Mouse (Mus musculus): ENCODE results near the gene Ankrd11. TPM values are rescaled to one million over a fixed set of nuclear protein-coding genes. Genes with fewer than 3 reads are reported as not detected.

Ankrd11 gene
- polyA plus RNA-seq, 2 experiments: 65.3 to 83.7 TPM

GRCm38 (mm10) chr8:122928631-122929224 is 113.3 kb downstream of the Ankrd11 start:
- TF ChIP-seq POLR2A (IDR thresholded peaks at IDR 0.05; ENCODE audit: borderline replicate concordance, extremely low read depth, insufficient read depth, insufficient read length): no peak
- DNase-seq (ENCODE audit: low spot score) (no peak), ATAC-seq (ENCODE audit: low FRiP score, low read depth) (no peak)
- H3K36me3 ChIP-seq (ENCODE audit: control insufficient read depth, insufficient read depth, low read length): no peaks in the 10 kb centered on the region
- no peak overlapping the region for H3K4me3 ChIP-seq (replicated peaks; ENCODE audit: low read length)
- H3K27ac ChIP-seq (replicated peaks; ENCODE audit: low read depth, low read length): no peak overlapping the region
- no peak overlapping the region for H3K4me2 ChIP-seq (replicated peaks; ENCODE audit: low read depth, low read length, severe bottlenecking)
- 84% methylated on average over 7 of the region's 7 CpGs for WGBS
- H3K4me1 ChIP-seq (ENCODE audit: control insufficient read depth, insufficient read depth, low read length): peaks cover 7% of the 10 kb centered on the region; the same call in 1 of the 2 replicates
- no peak overlapping the region for H3K9ac ChIP-seq (ENCODE audit: low read depth, low read length, severe bottlenecking)
- no peaks in the 10 kb centered on the region for H3K27me3 ChIP-seq (ENCODE audit: control insufficient read depth, insufficient read depth, low read length)
- H3K9me3 ChIP-seq (ENCODE audit: control insufficient read depth, low read length): no peaks in the 10 kb centered on the region

DNA sequence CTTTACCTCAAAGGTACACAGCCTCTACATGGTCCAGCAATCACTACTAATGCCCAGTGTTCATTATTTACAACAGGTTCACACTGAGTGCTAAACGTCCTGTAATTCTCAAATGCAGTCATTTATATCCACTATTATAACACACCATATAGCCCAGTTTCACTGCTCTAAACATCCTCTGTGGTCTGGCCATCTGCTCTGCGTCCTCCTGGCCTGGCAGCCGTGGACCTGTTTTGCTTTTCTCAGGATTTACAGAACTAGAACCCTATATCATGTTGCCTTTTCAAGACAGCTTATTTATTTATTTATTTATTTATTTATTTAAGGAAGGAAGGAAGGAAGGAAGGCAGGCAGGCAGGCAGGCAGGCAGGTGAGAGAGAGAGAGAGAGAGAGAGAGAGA is 114.2 kb downstream of the Ankrd11 start:
- H3K9me3 ChIP-seq (ENCODE audit: control insufficient read depth, low read length): no peaks in the 10 kb centered on the region
- no peak overlapping the region for H3K4me2 ChIP-seq (replicated peaks; ENCODE audit: low read depth, low read length, severe bottlenecking)
- H3K36me3 ChIP-seq (ENCODE audit: control insufficient read depth, insufficient read depth, low read length): no peaks in the 10 kb centered on the region
- DNase-seq (ENCODE audit: low spot score) (no peak), ATAC-seq (ENCODE audit: low FRiP score, low read depth) (no peak)
- WGBS: 78% methylated on average over 3 of the region's 3 CpGs
- peaks cover 12% of the 10 kb centered on the region for H3K4me1 ChIP-seq (ENCODE audit: control insufficient read depth, insufficient read depth, low read length)
- H3K27me3 ChIP-seq (ENCODE audit: control insufficient read depth, insufficient read depth, low read length): no peaks in the 10 kb centered on the region
- H3K9ac ChIP-seq (ENCODE audit: low read depth, low read length, severe bottlenecking): no peak overlapping the region
- no peak overlapping the region for H3K27ac ChIP-seq (replicated peaks; ENCODE audit: low read depth, low read length)
- TF ChIP-seq POLR2A (IDR thresholded peaks at IDR 0.05; ENCODE audit: borderline replicate concordance, extremely low read depth, insufficient read depth, insufficient read length): no peak
- H3K4me3 ChIP-seq (replicated peaks; ENCODE audit: low read length): no peak overlapping the region

DNA sequence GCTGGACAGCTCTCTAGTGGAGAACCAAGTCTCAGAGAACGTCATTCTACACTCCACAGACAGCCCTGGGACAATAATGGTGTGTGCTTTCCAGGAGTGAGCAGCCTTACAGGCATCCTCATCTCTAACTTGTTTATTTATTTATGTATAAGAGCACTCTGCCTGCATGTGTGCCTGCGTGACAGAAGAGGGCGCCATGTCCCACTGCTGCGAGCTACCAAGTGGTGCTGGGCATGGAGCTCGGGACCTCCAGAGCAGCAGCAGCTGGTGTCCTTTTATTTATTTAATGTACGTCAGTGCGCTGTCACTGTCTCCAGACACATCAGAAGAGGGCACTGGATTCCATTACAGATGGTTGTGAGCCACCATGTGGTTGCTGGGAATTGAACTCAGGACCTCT is 115.3 kb downstream of the Ankrd11 start:
- DNase-seq (ENCODE audit: low spot score): no peak
- Histone ChIP-seq H3K9ac (ENCODE audit: low read depth, low read length, severe bottlenecking) (no peak overlapping the region), H3K9me3 (ENCODE audit: control insufficient read depth, low read length) (no peaks in the 10 kb centered on the region), H3K27ac (replicated peaks; ENCODE audit: low read depth, low read length) (no peak overlapping the region), H3K4me1 (ENCODE audit: control insufficient read depth, insufficient read depth, low read length) (peaks cover 12% of the 10 kb centered on the region), H3K4me2 (replicated peaks; ENCODE audit: low read depth, low read length, severe bottlenecking) (no peak overlapping the region), H3K36me3 (ENCODE audit: control insufficient read depth, insufficient read depth, low read length) (no peaks in the 10 kb centered on the region), H3K4me3 (replicated peaks; ENCODE audit: low read length) (no peak overlapping the region), H3K27me3 (ENCODE audit: control insufficient read depth, insufficient read depth, low read length) (no peaks in the 10 kb centered on the region)
- 79% methylated on average over 7 of the region's 7 CpGs for WGBS
- no peak for ATAC-seq (ENCODE audit: low FRiP score, low read depth)
- no peak for TF ChIP-seq POLR2A (IDR thresholded peaks at IDR 0.05; ENCODE audit: borderline replicate concordance, extremely low read depth, insufficient read depth, insufficient read length)

DNA sequence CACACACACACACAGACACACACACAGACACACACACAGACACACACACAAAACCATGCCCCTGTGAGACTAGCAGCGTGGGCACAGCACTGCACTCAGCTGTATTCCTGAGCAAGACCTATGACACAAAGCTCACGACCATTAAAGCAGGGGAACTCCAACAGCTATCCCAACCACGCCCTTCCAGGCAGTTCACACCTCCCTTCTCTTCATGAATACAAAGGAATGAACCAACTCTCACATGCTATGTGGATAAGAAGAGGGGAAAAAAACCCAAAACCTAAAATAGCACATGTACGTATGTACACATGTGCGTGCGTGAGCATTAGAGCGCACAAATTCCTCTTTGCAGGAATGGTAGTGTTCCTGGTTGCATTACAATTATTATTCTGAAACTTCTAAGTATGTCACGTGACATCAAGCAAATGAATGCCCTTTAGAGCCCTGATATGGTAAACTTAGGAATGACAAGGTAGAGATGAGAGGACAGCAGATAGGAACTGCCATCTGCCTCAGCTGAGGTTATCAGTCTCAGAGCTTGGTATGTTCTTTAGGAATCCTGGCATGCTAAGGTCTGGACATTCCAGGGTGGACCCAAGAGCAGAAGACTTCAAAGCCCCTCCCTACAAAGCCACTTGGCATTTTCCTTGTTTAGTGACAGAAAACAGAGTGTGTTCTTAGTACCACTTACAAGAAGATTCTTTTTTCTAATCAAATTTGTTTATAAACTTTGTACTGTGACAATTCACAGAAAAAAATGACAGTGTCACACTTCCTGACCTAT is 115.9 kb downstream of the Ankrd11 start:
- no peak overlapping the region for H3K9ac ChIP-seq (ENCODE audit: low read depth, low read length, severe bottlenecking)
- WGBS: 90% methylated on average over 8 of the region's 8 CpGs
- H3K4me1 ChIP-seq (ENCODE audit: control insufficient read depth, insufficient read depth, low read length): peaks cover 12% of the 10 kb centered on the region
- H3K27me3 ChIP-seq (ENCODE audit: control insufficient read depth, insufficient read depth, low read length): no peaks in the 10 kb centered on the region
- DNase-seq (ENCODE audit: low spot score) (no peak), ATAC-seq (ENCODE audit: low FRiP score, low read depth) (no peak)
- no peaks in the 10 kb centered on the region for H3K36me3 ChIP-seq (ENCODE audit: control insufficient read depth, insufficient read depth, low read length)
- no peak overlapping the region for H3K27ac ChIP-seq (replicated peaks; ENCODE audit: low read depth, low read length)
- H3K4me2 ChIP-seq (replicated peaks; ENCODE audit: low read depth, low read length, severe bottlenecking): no peak overlapping the region
- H3K9me3 ChIP-seq (ENCODE audit: control insufficient read depth, low read length): no peaks in the 10 kb centered on the region
- TF ChIP-seq POLR2A (IDR thresholded peaks at IDR 0.05; ENCODE audit: borderline replicate concordance, extremely low read depth, insufficient read depth, insufficient read length): no peak
- H3K4me3 ChIP-seq (replicated peaks; ENCODE audit: low read length): no peak overlapping the region

DNA sequence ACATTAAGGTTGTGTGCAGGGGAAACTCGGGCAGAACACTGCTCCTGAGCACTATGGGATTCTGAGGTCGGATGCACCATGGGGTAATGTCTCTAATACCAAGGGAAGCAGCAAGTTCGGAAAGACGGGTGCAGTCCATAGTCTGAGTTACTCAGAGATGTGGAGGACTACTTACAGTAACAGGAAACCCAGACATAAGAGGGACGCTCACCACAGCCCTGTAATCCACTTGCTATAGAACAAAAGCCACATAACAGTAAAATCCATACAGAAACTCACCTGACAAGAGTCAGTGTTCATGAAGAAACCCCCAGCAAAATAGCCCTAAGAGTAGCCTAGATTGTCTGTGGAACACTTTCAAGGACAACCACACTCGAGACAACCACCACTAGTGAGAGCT is 118.0 kb downstream of the Ankrd11 start:
- H3K4me3 ChIP-seq (replicated peaks; ENCODE audit: low read length): no peak overlapping the region
- peaks cover 12% of the 10 kb centered on the region for H3K4me1 ChIP-seq (ENCODE audit: control insufficient read depth, insufficient read depth, low read length)
- ATAC-seq (ENCODE audit: low FRiP score, low read depth) (no peak), DNase-seq (ENCODE audit: low spot score) (no peak)
- H3K9ac ChIP-seq (ENCODE audit: low read depth, low read length, severe bottlenecking): no peak overlapping the region
- no peaks in the 10 kb centered on the region for H3K36me3 ChIP-seq (ENCODE audit: control insufficient read depth, insufficient read depth, low read length)
- H3K27ac ChIP-seq (replicated peaks; ENCODE audit: low read depth, low read length): no peak overlapping the region
- TF ChIP-seq POLR2A (IDR thresholded peaks at IDR 0.05; ENCODE audit: borderline replicate concordance, extremely low read depth, insufficient read depth, insufficient read length): no peak
- no peaks in the 10 kb centered on the region for H3K27me3 ChIP-seq (ENCODE audit: control insufficient read depth, insufficient read depth, low read length)
- no peaks in the 10 kb centered on the region for H3K9me3 ChIP-seq (ENCODE audit: control insufficient read depth, low read length)
- H3K4me2 ChIP-seq (replicated peaks; ENCODE audit: low read depth, low read length, severe bottlenecking): no peak overlapping the region
- WGBS: 67% methylated on average over 6 of the region's 6 CpGs
